Mouse (Mus musculus) neural tube, embryonic 14.5 days (tissue): ENCODE data around the gene Clptm1l. TPM values are rescaled to one million over a fixed set of nuclear protein-coding genes. Genes with fewer than 3 reads are reported as not detected.

Experiments used
- ATAC-seq: fragments of 200-750 bp; cut with Nextera tagmentation; 2 replicates; pipeline ENCODE4 v1.8.0; 2017; ENCODE audit warnings: low read depth, mild to moderate bottlenecking, moderate TSS enrichment, moderate library complexity
- H3K27ac ChIP-seq: fragments of 300-500 bp; sonication (generic); 2 replicates; pipeline ENCODE4 v1.5.1; 2014; ENCODE audit warnings: low read depth, mild to moderate bottlenecking, control low read depth, low read length, moderate library complexity, mixed read lengths
- H3K27me3 ChIP-seq: fragments of 300-500 bp; sonication (generic); 2 replicates; pipeline ENCODE4 v1.6.1; 2014; ENCODE audit warnings: low read length; ENCODE audit not compliant: control insufficient read depth, insufficient read depth
- H3K36me3 ChIP-seq: fragments of 300-500 bp; sonication (generic); 2 replicates; pipeline ENCODE4 v1.6.1; 2014; ENCODE audit warnings: low read length, mixed read lengths; ENCODE audit not compliant: control insufficient read depth, insufficient read depth
- H3K4me1 ChIP-seq: fragments of 300-500 bp; sonication (generic); 2 replicates; pipeline ENCODE4 v1.6.1; 2014; ENCODE audit warnings: low read length; ENCODE audit not compliant: control insufficient read depth, insufficient read depth
- H3K4me2 ChIP-seq: fragments of 300-500 bp; sonication (generic); 2 replicates; pipeline ENCODE4 v1.6.1; 2014; ENCODE audit warnings: mild to moderate bottlenecking, low read depth, low read length, control low read depth
- H3K4me3 ChIP-seq: fragments of 300-500 bp; sonication (generic); 2 replicates; pipeline ENCODE4 v1.5.1; 2014; ENCODE audit warnings: low read depth, low read length, control low read depth, mixed read lengths
- H3K9ac ChIP-seq: fragments of 300-500 bp; sonication (generic); replicated peaks from 2 replicates; pipeline ENCODE4 v1.6.1; 2014; ENCODE audit warnings: low read depth, mild to moderate bottlenecking, control low read depth, low read length, mixed read lengths
- H3K9me3 ChIP-seq: fragments of 300-500 bp; sonication (generic); 2 replicates; pipeline ENCODE4 v1.6.1; 2016; ENCODE audit warnings: low read length; ENCODE audit not compliant: control insufficient read depth
- WGBS: fragments of 180-500 bp; shearing (Covaris S2); extraction: QIAGEN DNeasy Blood & Tissue Kit; methylation state at CpG from one replicate; pipeline ENCODE4 v1.1.7; 2014; 5-methylcytosine and 5-hydroxymethylcytosine counted together
- polyA plus RNA-seq: library from polyadenylated mRNA; unstranded; fragments of >200 nt; fragmentation: Nextera tagmentation; extraction: Ambion mirVana; gene quantifications from 2 replicates; pipeline ENCODE4 v1.2.1, GENCODE M21; 2014

The Clptm1l gene
- 141 and 143 TPM in 2 replicates for polyA plus RNA-seq

- Histone ChIP-seq H3K9ac (peak within 1 kb of the TSS; percentile 91), H3K4me2 (peak within 1 kb of the TSS; percentile 90), H3K36me3 (peaks cover 14% of the 10 kb centered on the region; the same call in 1 of the 2 replicates), H3K27me3 (no peaks in the 10 kb centered on the region), H3K27ac (peak within 1 kb of the TSS; percentile 69), H3K4me3 (peak within 1 kb of the TSS; percentile 78), H3K4me1 (peaks cover 13% of the 10 kb centered on the region), H3K9me3 (no peaks in the 10 kb centered on the region)
- peak; percentile 99 for ATAC-seq
- WGBS = under 1% methylated on average over 52 of the region's 53 CpGs
Observed at GRCm38 (mm10) chr13:73603522-73604155, at the start of gene Clptm1l. Clptm1l (plus strand) TSS chr13:73604006.

GRCm38 (mm10) chr13:73564201-73564600, 39.6 kb upstream of the Clptm1l start:
- Histone ChIP-seq H3K4me1 (no peaks in the 10 kb centered on the region), H3K36me3 (no peaks in the 10 kb centered on the region), H3K9ac (no peak overlapping the region), H3K27me3 (no peaks in the 10 kb centered on the region), H3K4me3 (no peak overlapping the region), H3K9me3 (no peaks in the 10 kb centered on the region), H3K27ac (no peak overlapping the region), H3K4me2 (no peak overlapping the region)
- ATAC-seq = no peak
- WGBS = 91% methylated on average over 5 of the region's 5 CpGs

DNA sequence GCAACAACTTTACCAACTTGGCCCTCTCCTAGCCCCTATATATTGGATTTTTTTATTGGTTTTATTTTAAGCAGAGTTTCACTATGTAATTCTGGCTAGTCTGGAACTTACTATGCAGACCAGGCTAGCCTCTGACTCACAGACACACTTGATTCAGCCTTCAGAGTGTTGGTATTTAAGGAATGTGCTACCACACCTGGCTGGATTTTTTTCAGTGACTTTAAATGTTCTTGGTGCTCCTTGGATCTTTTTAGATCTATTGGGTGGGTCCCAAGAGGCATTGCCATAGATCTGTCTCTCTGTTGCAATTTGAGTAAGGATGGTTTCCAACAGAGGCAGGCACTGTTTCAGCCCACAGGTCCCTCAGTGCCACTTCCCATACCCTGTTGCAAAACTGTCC, 28.8 kb upstream of the Clptm1l start:
- Histone ChIP-seq H3K36me3 (no peaks in the 10 kb centered on the region), H3K4me2 (no peak overlapping the region), H3K9me3 (no peaks in the 10 kb centered on the region), H3K27ac (no peak overlapping the region), H3K4me3 (no peak overlapping the region), H3K4me1 (no peaks in the 10 kb centered on the region), H3K9ac (no peak overlapping the region), H3K27me3 (no peaks in the 10 kb centered on the region)
- ATAC-seq = no peak

GRCm38 (mm10) chr13:73577277-73577676, 26.5 kb upstream of the Clptm1l start:
- H3K27ac ChIP-seq = no peak overlapping the region
- ATAC-seq = no peak
- no peak overlapping the region for H3K9ac ChIP-seq
- WGBS = 72% methylated on average over 2 of the region's 2 CpGs
- H3K36me3 ChIP-seq = no peaks in the 10 kb centered on the region
- H3K27me3 ChIP-seq = no peaks in the 10 kb centered on the region
- no peak overlapping the region for H3K4me2 ChIP-seq
- no peaks in the 10 kb centered on the region for H3K9me3 ChIP-seq
- H3K4me1 ChIP-seq = no peaks in the 10 kb centered on the region
- no peak overlapping the region for H3K4me3 ChIP-seq

DNA sequence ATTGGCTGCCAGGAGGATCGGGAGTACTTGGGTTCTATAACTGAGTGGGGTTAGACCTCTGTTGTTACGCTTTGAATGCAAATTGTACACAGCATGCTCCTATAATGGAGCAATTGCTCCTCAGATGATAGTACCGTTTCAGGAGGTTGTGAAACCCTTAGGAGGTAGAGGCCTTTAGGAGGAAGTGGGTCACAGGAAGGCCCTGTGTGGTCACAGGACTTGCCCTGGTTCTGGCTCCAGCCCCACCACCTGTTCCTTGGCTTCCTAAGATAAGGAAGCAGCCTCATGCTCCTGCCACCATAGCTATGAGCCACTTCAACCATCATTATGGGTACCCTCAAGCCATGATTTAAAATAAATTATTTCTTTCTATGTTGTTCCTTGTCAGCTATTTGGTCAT, 12.3 kb upstream of the Clptm1l start:
- WGBS = 74% methylated on average over 3 of the region's 3 CpGs
- H3K27me3 ChIP-seq = no peaks in the 10 kb centered on the region
- no peaks in the 10 kb centered on the region for H3K36me3 ChIP-seq
- no peaks in the 10 kb centered on the region for H3K9me3 ChIP-seq
- H3K4me3 ChIP-seq = no peak overlapping the region
- H3K4me2 ChIP-seq = no peak overlapping the region
- no peak overlapping the region for H3K27ac ChIP-seq
- no peak overlapping the region for H3K9ac ChIP-seq
- no peak for ATAC-seq
- H3K4me1 ChIP-seq = no peaks in the 10 kb centered on the region

DNA sequence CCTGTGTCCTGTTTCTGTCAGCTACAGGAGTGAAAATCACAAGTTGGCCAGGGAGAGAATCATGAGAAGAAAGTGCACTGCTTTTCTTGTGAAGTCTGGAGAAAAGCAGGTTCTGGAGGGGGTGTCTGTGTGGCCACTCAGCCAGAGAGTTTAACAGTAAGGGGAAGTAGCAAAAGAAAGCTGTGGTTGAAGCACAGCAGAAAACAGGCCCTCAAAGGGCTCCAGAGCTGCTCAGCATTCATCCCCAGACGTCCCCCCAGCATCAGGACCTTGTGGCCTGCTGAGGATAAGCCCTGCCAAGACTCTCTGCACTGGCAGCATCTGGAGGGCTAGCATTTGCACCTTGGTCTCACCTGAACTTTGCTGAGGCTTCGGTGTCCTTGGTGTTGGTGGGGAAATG, 11.3 kb upstream of the Clptm1l start:
- Histone ChIP-seq H3K4me1 (no peaks in the 10 kb centered on the region), H3K27ac (no peak overlapping the region), H3K36me3 (no peaks in the 10 kb centered on the region), H3K9ac (no peak overlapping the region), H3K9me3 (no peaks in the 10 kb centered on the region), H3K4me2 (no peak overlapping the region), H3K4me3 (no peak overlapping the region), H3K27me3 (no peaks in the 10 kb centered on the region)
- no peak for ATAC-seq
- WGBS = 58% methylated on average over 2 of the region's 2 CpGs

- Histone ChIP-seq H3K27me3 (no peaks in the 10 kb centered on the region), H3K4me1 (no peaks in the 10 kb centered on the region), H3K9ac (no peak overlapping the region), H3K4me2 (no peak overlapping the region), H3K9me3 (no peaks in the 10 kb centered on the region), H3K36me3 (no peaks in the 10 kb centered on the region), H3K27ac (no peak overlapping the region), H3K4me3 (no peak overlapping the region)
- no peak for ATAC-seq
- WGBS = 77% methylated on average over 4 of the region's 4 CpGs
Observed at GRCm38 (mm10) chr13:73596276-73596675, 7.5 kb upstream of the Clptm1l start.

DNA sequence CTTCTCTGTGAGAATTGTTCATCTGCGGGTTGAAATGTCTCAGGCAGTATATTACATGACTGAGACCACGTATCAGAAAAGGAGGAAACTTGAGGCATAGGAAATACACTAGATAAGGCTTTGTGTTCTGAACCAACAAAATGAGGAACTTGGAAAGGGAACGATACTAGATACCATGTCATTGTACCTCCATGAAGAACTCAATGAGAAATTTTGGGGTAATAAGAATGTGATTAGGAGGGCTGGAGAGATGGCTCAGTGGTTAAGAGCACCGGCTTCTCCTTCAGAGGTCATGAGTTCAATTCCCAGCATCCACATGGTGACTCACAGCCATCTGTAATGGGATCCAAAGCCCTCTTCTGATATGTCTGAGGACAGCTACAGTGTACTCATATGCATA, 3.6 kb upstream of the Clptm1l start:
- Histone ChIP-seq H3K9me3 (no peaks in the 10 kb centered on the region), H3K4me1 (peaks cover 13% of the 10 kb centered on the region), H3K9ac (no peak overlapping the region), H3K4me3 (no peak overlapping the region), H3K27ac (no peak overlapping the region), H3K36me3 (no peaks in the 10 kb centered on the region), H3K27me3 (no peaks in the 10 kb centered on the region), H3K4me2 (no peak overlapping the region)
- WGBS = 80% methylated on average over 4 of the region's 4 CpGs
- no peak for ATAC-seq

DNA sequence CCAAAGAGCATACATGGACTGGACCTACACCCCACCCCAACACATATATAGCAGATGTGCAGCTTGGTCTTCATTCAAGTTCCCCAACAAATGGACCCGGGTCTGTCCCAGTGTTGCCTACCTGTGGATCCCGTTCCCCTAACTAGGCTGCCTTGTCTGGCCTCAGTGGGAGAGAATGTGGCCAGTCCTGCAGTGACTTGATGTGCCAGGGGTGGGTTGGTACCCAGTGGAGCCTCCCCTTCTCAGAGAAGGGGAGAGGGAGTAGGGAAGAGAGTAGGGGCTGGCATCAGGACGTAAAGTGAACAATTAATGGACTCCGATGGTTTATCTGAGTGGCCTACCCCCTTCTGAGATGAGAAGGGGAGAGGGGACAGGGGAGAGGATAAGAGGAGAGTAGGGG, 760 bp upstream of the Clptm1l start:
- Histone ChIP-seq H3K9me3 (no peaks in the 10 kb centered on the region), H3K27me3 (no peaks in the 10 kb centered on the region), H3K36me3 (peaks cover 11% of the 10 kb centered on the region; the same call in 1 of the 2 replicates), H3K4me2 (peak overlapping the region; percentile 90), H3K4me1 (peaks cover 13% of the 10 kb centered on the region), H3K9ac (peak overlapping the region; percentile 91), H3K4me3 (peak overlapping the region; percentile 78), H3K27ac (no peak overlapping the region)
- WGBS = 48% methylated on average over 4 of the region's 4 CpGs
- 0 out of 2 replicates have a peak, but pooled peaks have one; percentile 3 for ATAC-seq
